Mouse (Mus musculus): ENCODE results near the gene Olfr464. TPM values are rescaled to one million over a fixed set of nuclear protein-coding genes. Genes with fewer than 3 reads are reported as not detected.
"Not testable (repeated sequence)": the region's sequence is repeated elsewhere in the genome, so short reads cannot be mapped to it uniquely, and the experiment has no call there.

Olfr464 gene
- polyA plus RNA-seq, 1 experiment from 2014 or later = 0.31 TPM

GRCm38 (mm10) chr11:87879826-87880225 is 40.9 kb downstream of the Olfr464 start:
- 23% methylated on average over 9 of the region's 9 CpGs for WGBS
- Histone ChIP-seq H3K4me3 (ENCODE audit: low read depth, low read length) (no peak overlapping the region), H3K4me1 (ENCODE audit: control insufficient read depth, insufficient read depth, low read length) (no peaks in the 10 kb centered on the region), H3K9ac (replicated peaks; ENCODE audit: low read depth, low read length) (no peak overlapping the region), H3K27me3 (ENCODE audit: control insufficient read depth, insufficient read depth, low read length) (no peaks in the 10 kb centered on the region), H3K27ac (ENCODE audit: low read depth, low read length) (no peak overlapping the region), H3K36me3 (ENCODE audit: control insufficient read depth, insufficient read depth, low read length) (no peaks in the 10 kb centered on the region), H3K4me2 (ENCODE audit: low read depth, low read length) (no peak overlapping the region), H3K9me3 (ENCODE audit: control insufficient read depth, low read length) (no peaks in the 10 kb centered on the region)
- no peak for ATAC-seq (ENCODE audit: low read depth)

DNA sequence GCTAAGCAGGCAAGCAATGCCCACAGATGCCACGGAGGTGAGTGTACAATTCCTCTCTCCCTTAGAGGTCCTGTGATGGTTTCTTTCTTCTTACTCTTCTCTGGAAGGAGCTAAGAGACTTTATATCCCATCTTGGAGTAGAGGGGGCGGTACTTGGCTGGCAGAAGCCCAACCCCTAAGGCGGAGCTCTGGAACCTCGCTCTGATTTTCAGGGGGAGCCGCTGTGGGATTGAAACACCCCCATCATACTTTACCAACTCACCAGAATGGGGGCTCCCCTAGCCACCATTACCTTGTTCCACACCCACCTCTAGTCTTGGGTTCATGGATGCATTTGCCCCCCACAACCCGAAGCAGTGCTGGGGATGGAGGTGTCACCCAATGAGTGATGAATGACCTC is 45.3 kb downstream of the Olfr464 start, which contains the start of gene Epx:
Gene Epx, minus strand, starts transcription at position 101 of the 400 bp plus-strand sequence.
- 87% methylated on average over 6 of the region's 6 CpGs for WGBS
- H3K9ac ChIP-seq (replicated peaks; ENCODE audit: low read depth, low read length) = no peak within 1 kb of the TSS
- no peak within 1 kb of the TSS for H3K27ac ChIP-seq (ENCODE audit: low read depth, low read length)
- no peak within 1 kb of the TSS for H3K4me2 ChIP-seq (ENCODE audit: low read depth, low read length)
- no peaks in the 10 kb centered on the region for H3K9me3 ChIP-seq (ENCODE audit: control insufficient read depth, low read length)
- no peaks in the 10 kb centered on the region for H3K36me3 ChIP-seq (ENCODE audit: control insufficient read depth, insufficient read depth, low read length)
- no peaks in the 10 kb centered on the region for H3K27me3 ChIP-seq (ENCODE audit: control insufficient read depth, insufficient read depth, low read length)
- ATAC-seq (ENCODE audit: low read depth) = no peak
- H3K4me1 ChIP-seq (ENCODE audit: control insufficient read depth, insufficient read depth, low read length) = no peaks in the 10 kb centered on the region
- H3K4me3 ChIP-seq (ENCODE audit: low read depth, low read length) = no peak within 1 kb of the TSS

- 46% methylated on average over 8 of the region's 8 CpGs for WGBS
- Histone ChIP-seq H3K4me2 (ENCODE audit: low read depth, low read length) (no peak overlapping the region), H3K4me1 (ENCODE audit: control insufficient read depth, insufficient read depth, low read length) (no peaks in the 10 kb centered on the region), H3K9ac (replicated peaks; ENCODE audit: low read depth, low read length) (no peak overlapping the region), H3K9me3 (ENCODE audit: control insufficient read depth, low read length) (no peaks in the 10 kb centered on the region), H3K36me3 (ENCODE audit: control insufficient read depth, insufficient read depth, low read length) (no peaks in the 10 kb centered on the region), H3K4me3 (ENCODE audit: low read depth, low read length) (no peak overlapping the region), H3K27ac (ENCODE audit: low read depth, low read length) (no peak overlapping the region), H3K27me3 (ENCODE audit: control insufficient read depth, insufficient read depth, low read length) (no peaks in the 10 kb centered on the region)
- no peak for ATAC-seq (ENCODE audit: low read depth)
Measured at GRCm38 (mm10) chr11:87871766-87872165, 49.0 kb downstream of the Olfr464 start.

DNA sequence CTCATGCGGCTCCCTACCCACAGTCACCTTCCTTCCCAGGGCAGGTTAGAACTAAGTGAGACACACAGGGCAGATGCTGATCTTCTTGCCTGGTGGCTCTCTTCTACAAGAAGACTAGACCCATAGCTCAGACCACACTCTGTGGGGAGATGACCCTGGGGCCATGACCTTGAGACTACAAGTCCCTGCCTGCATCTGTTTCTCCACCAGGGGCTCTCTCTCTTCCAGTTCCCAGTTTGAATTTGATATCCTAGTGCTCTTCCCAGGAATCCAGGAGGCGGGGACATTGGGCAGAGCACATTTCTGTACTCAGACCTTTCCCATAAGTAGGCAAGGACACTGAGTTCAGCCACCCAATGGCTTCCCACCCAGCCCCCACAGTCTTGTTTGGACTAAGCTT is 50.7 kb downstream of the Olfr464 start:
- Histone ChIP-seq H3K27ac (ENCODE audit: low read depth, low read length) (no peak overlapping the region), H3K9me3 (ENCODE audit: control insufficient read depth, low read length) (no peaks in the 10 kb centered on the region), H3K36me3 (ENCODE audit: control insufficient read depth, insufficient read depth, low read length) (no peaks in the 10 kb centered on the region), H3K4me3 (ENCODE audit: low read depth, low read length) (no peak overlapping the region), H3K27me3 (ENCODE audit: control insufficient read depth, insufficient read depth, low read length) (no peaks in the 10 kb centered on the region), H3K4me1 (ENCODE audit: control insufficient read depth, insufficient read depth, low read length) (no peaks in the 10 kb centered on the region), H3K4me2 (ENCODE audit: low read depth, low read length) (no peak overlapping the region), H3K9ac (replicated peaks; ENCODE audit: low read depth, low read length) (no peak overlapping the region)
- 74% methylated on average over 2 of the region's 2 CpGs for WGBS
- no peak for ATAC-seq (ENCODE audit: low read depth)

DNA sequence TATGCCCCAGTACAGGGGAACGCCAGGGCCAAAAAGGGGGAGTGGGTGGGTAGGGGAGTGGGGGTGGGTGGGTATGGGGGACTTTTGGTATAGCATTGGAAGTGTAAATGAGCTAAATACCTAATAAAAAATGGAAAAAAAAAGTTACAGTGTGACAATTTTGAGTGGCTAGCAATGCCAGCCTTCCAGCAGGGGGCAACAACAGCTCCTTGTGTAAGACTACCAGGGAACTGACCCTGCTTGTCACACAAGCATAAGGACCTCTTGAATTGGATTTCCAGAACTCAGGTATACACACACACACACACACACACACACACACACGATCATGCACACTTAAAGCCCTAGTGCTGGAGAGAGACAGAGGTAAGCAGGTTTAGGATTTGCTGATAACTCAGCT is 53.9 kb downstream of the Olfr464 start:
- not testable (repeated sequence) for ATAC-seq (ENCODE audit: low read depth); H3K9ac ChIP-seq (replicated peaks; ENCODE audit: low read depth, low read length)
- WGBS = 92% methylated on average over 1 of the region's 2 CpGs

More for the DNA sequence above, 53.9 kb downstream of the Olfr464 start:
- not testable (repeated sequence) for H3K27me3 ChIP-seq (ENCODE audit: control insufficient read depth, insufficient read depth, low read length); H3K27ac ChIP-seq (ENCODE audit: low read depth, low read length); H3K4me1 ChIP-seq (ENCODE audit: control insufficient read depth, insufficient read depth, low read length); H3K9me3 ChIP-seq (ENCODE audit: control insufficient read depth, low read length); H3K4me2 ChIP-seq (ENCODE audit: low read depth, low read length); H3K36me3 ChIP-seq (ENCODE audit: control insufficient read depth, insufficient read depth, low read length); H3K4me3 ChIP-seq (ENCODE audit: low read depth, low read length)

Other genes starting within 250 kb of the Olfr464 start
- gene Supt4a, start 183.4 kb downstream of the Olfr464 start, polyA plus RNA-seq (2014; fragmentation: Nextera tagmentation; extraction: Ambion mirVana) = 137 and 139 TPM in 2 replicates
- gene Tspoap1, start 160.4 kb downstream of the Olfr464 start, polyA plus RNA-seq (2014; fragmentation: Nextera tagmentation; extraction: Ambion mirVana) = 47.8 and 55.2 TPM in 2 replicates
- gene Mpo, start 127.4 kb downstream of the Olfr464 start, polyA plus RNA-seq (2014; fragmentation: Nextera tagmentation; extraction: Ambion mirVana) = 0.31 and 2.2 TPM in 2 replicates
- 0.93 and 1.3 TPM in 2 replicates for gene Lpo, start 92.7 kb downstream of the Olfr464 start, polyA plus RNA-seq (2014; fragmentation: Nextera tagmentation; extraction: Ambion mirVana)
- 10.4 and 11.1 TPM in 2 replicates for gene Mks1, start 67.8 kb downstream of the Olfr464 start, polyA plus RNA-seq (2014; fragmentation: Nextera tagmentation; extraction: Ambion mirVana)
- gene Epx, start 45.4 kb downstream of the Olfr464 start, polyA plus RNA-seq (2014; fragmentation: Nextera tagmentation; extraction: Ambion mirVana) = 0.28 and 0.46 TPM in 2 replicates
- not detected in 2 replicates for gene Olfr462, start 28.7 kb downstream of the Olfr464 start, polyA plus RNA-seq (2014; fragmentation: Nextera tagmentation; extraction: Ambion mirVana)
- gene Olfr463, start 23.6 kb downstream of the Olfr464 start, polyA plus RNA-seq (2014; fragmentation: Nextera tagmentation; extraction: Ambion mirVana) = not detected in 2 replicates
- gene Dynll2, start 66.6 kb upstream of the Olfr464 start, polyA plus RNA-seq (2014; fragmentation: Nextera tagmentation; extraction: Ambion mirVana) = 30.5 and 37.9 TPM in 2 replicates
- gene Srsf1, start 126.4 kb upstream of the Olfr464 start, polyA plus RNA-seq (2014; fragmentation: Nextera tagmentation; extraction: Ambion mirVana) = 235 and 280 TPM in 2 replicates
- gene Vezf1, start 147.3 kb upstream of the Olfr464 start, polyA plus RNA-seq (2014; fragmentation: Nextera tagmentation; extraction: Ambion mirVana) = 50.2 and 53.5 TPM in 2 replicates
- gene Cuedc1, start 177.1 kb upstream of the Olfr464 start, polyA plus RNA-seq (2014; fragmentation: Nextera tagmentation; extraction: Ambion mirVana) = 34.0 and 38.3 TPM in 2 replicates

Measured in neural tube, embryonic 14.5 days (tissue).